In genomic region chr13:63305160-63306011, GRCm38 (mm10) we compare ENCODE assay signal across 8 mouse cellular contexts.
DNase-seq lines count a peak whose midpoint lies in the region; ATAC-seq and TF ChIP-seq lines count a peak whose summit lies in the region.

No protein-coding gene starts in this region.

- no peaks in the 10 kb centered on the region for H3K27me3 ChIP-seq in liver, embryonic 14.5 days (ENCODE audit: control insufficient read depth, insufficient read depth, low read length)
- no peaks in the 10 kb centered on the region for H3K27me3 ChIP-seq in liver, postnatal 0 days (ENCODE audit: insufficient read depth, low read length)
- no peaks in the 10 kb centered on the region for H3K27me3 ChIP-seq in limb, embryonic 11.5 days (ENCODE audit: control insufficient read depth, insufficient read depth, low read length)

- no peaks in the 10 kb centered on the region for H3K4me1 ChIP-seq in liver, embryonic 14.5 days (replicated peaks; ENCODE audit: control insufficient read depth in 2 of 2, insufficient read depth in 2 of 2, low read length in 1 of 2)
- peaks cover 3% of the 10 kb centered on the region for H3K4me1 ChIP-seq in liver, postnatal 0 days (ENCODE audit: insufficient read depth)
- H3K4me1 ChIP-seq in limb, embryonic 11.5 days (ENCODE audit: control insufficient read depth, insufficient read depth, low read length): peaks cover 24% of the 10 kb centered on the region

- TF ChIP-seq CTCF in liver, embryonic 14.5 days (IDR thresholded peaks at IDR 0.05; ENCODE audit: low read depth): no peak
- no peak for TF ChIP-seq CTCF in liver, postnatal 0 days (IDR thresholded peaks at IDR 0.05; ENCODE audit: low read depth)
- no peak for TF ChIP-seq CTCF in gastrocnemius, adult 2 months (IDR thresholded peaks at IDR 0.05)

- peak; percentile 73 for DNase-seq in cerebellum, adult 11-12 months
- no peak for DNase-seq in cerebellum, postnatal 4 days (ENCODE audit: low spot score in 2 of 2)
- no peak for DNase-seq in liver, embryonic 14.5 days (ENCODE audit: low read depth in 3 of 3, low spot score in 3 of 3)
- DNase-seq in liver, postnatal 0 days: no peak
- peak; percentile 70 for DNase-seq in gastrocnemius, adult 2 months
- no peak for DNase-seq in limb, embryonic 11.5 days (ENCODE audit: low spot score)
- DNase-seq in retina, embryonic 14.5 days (ENCODE audit: low spot score): no peak
- no peak for DNase-seq in right cerebral cortex, postnatal 14 days

- no peak overlapping the region for H3K9ac ChIP-seq in liver, embryonic 14.5 days (replicated peaks)
- H3K9ac ChIP-seq in liver, postnatal 0 days (replicated peaks): no peak overlapping the region
- H3K9ac ChIP-seq in limb, embryonic 11.5 days (ENCODE audit: low read length): no peak overlapping the region

- intact Hi-C loops in gastrocnemius, adult 2 months (cut with DNase I): no loop called here

- no peak overlapping the region for H3K4me3 ChIP-seq in liver, embryonic 14.5 days (ENCODE audit: insufficient read depth in 1 of 2, low read depth in 2 of 2, low read length in 2 of 2)
- H3K4me3 ChIP-seq in liver, postnatal 0 days (ENCODE audit: low read depth, low read length): no peak overlapping the region
- H3K4me3 ChIP-seq in gastrocnemius, adult 2 months: peak overlapping the region; percentile 17
- no peak overlapping the region for H3K4me3 ChIP-seq in limb, embryonic 11.5 days (ENCODE audit: low read depth, low read length)

- H3K27ac ChIP-seq in liver, embryonic 14.5 days: no peak overlapping the region
- no peak overlapping the region for H3K27ac ChIP-seq in liver, postnatal 0 days (ENCODE audit: low read depth)
- H3K27ac ChIP-seq in gastrocnemius, adult 2 months: peak overlapping the region; percentile 81
- 0 out of 2 replicates have a peak overlapping the region, but pooled peaks have one; percentile 16 for H3K27ac ChIP-seq in limb, embryonic 11.5 days (replicated peaks; ENCODE audit: low read depth, low read length)

- ATAC-seq in liver, embryonic 14.5 days (ENCODE audit: insufficient read depth): 0 out of 2 replicates have a peak, but pooled peaks have one; percentile 19
- no peak for ATAC-seq in liver, postnatal 0 days
- ATAC-seq in limb, embryonic 11.5 days (ENCODE audit: insufficient number of reproducible peaks, low FRiP score, low TSS enrichment, low read depth): no peak

- no peaks in the 10 kb centered on the region for H3K9me3 ChIP-seq in liver, embryonic 14.5 days (ENCODE audit: control insufficient read depth, low read length)
- no peaks in the 10 kb centered on the region for H3K9me3 ChIP-seq in liver, postnatal 0 days (ENCODE audit: low read length)
- no peaks in the 10 kb centered on the region for H3K9me3 ChIP-seq in limb, embryonic 11.5 days (ENCODE audit: control insufficient read depth, low read length)

- no peak overlapping the region for H3K4me2 ChIP-seq in liver, embryonic 14.5 days (ENCODE audit: low read depth)
- H3K4me2 ChIP-seq in liver, postnatal 0 days (ENCODE audit: low read depth, low read length): no peak overlapping the region
- no peak overlapping the region for H3K4me2 ChIP-seq in limb, embryonic 11.5 days (ENCODE audit: low read depth, severe bottlenecking)

- 74% methylated on average over 16 of the region's 16 CpGs for WGBS in liver, embryonic 14.5 days (ENCODE audit: insufficient replicate concordance)
- WGBS in liver, postnatal 0 days (ENCODE audit: insufficient replicate concordance): 80% methylated on average over 16 of the region's 16 CpGs
- WGBS in limb, embryonic 11.5 days: 28% methylated on average over 16 of the region's 16 CpGs

- H3K36me3 ChIP-seq in liver, embryonic 14.5 days (replicated peaks; ENCODE audit: control insufficient read depth, insufficient read depth, low read depth): no peaks in the 10 kb centered on the region; the same call in none of the 2 replicates
- peaks cover 18% of the 10 kb centered on the region for H3K36me3 ChIP-seq in liver, postnatal 0 days (replicated peaks; ENCODE audit: insufficient read depth, low read length)
- peaks cover 14% of the 10 kb centered on the region for H3K36me3 ChIP-seq in limb, embryonic 11.5 days (ENCODE audit: control insufficient read depth, insufficient read depth, low read length)

- TF ChIP-seq EP300 in liver, embryonic 14.5 days (IDR thresholded peaks at IDR 0.05; ENCODE audit: low read depth): no peak
- no peak for TF ChIP-seq EP300 in liver, postnatal 0 days (IDR thresholded peaks at IDR 0.05; ENCODE audit: low read depth)

Comparison
In these comparisons a context has a peak if more than half of its experiments do, and no peak if none do; other contexts are left out.
1. DNase-seq: peak in cerebellum, adult 11-12 months (single experiment) and gastrocnemius, adult 2 months (single experiment); none in cerebellum, postnatal 4 days (0 of 2), liver, embryonic 14.5 days (0 of 3), liver, postnatal 0 days (single experiment), limb, embryonic 11.5 days (single experiment), retina, embryonic 14.5 days (single experiment) and right cerebral cortex, postnatal 14 days (single experiment).
2. H3K27ac ChIP-seq: peak in gastrocnemius, adult 2 months (single experiment) and limb, embryonic 11.5 days (single experiment); none in liver, embryonic 14.5 days (single experiment) and liver, postnatal 0 days (single experiment).